Mouse (Mus musculus): ENCODE results near the gene Nptn. TPM values are rescaled to one million over a fixed set of nuclear protein-coding genes. Genes with fewer than 3 reads are reported as not detected.

The Nptn gene
- polyA plus RNA-seq, 1 experiment: 208 TPM

GRCm38 (mm10) chr9:58651993-58652392 is 70.0 kb downstream of the Nptn start:
- no peak overlapping the region for H3K27ac ChIP-seq (ENCODE audit: insufficient read depth, low read length)
- no peak overlapping the region for H3K4me3 ChIP-seq (ENCODE audit: extremely low read depth, insufficient read depth, insufficient read length)
- peaks cover 14% of the 10 kb centered on the region for H3K36me3 ChIP-seq (ENCODE audit: control insufficient read depth, insufficient read depth, low read length)
- peak in 1 of 2 experiments; percentile 50 for DNase-seq (ENCODE audit: low read depth in 1 of 2, low spot score in 2 of 2)
- H3K27me3 ChIP-seq (ENCODE audit: control insufficient read depth, insufficient read depth, low read length): no peaks in the 10 kb centered on the region
- TF ChIP-seq CTCF (IDR thresholded peaks at IDR 0.05; ENCODE audit: extremely low read depth, insufficient read depth, insufficient read length, insufficient replicate concordance): no peak
- no peak for TF ChIP-seq POLR2A (IDR thresholded peaks at IDR 0.05; ENCODE audit: low read depth, low read length)
- H3K4me1 ChIP-seq (ENCODE audit: control insufficient read depth, insufficient read depth, insufficient read length): no peaks in the 10 kb centered on the region; the same call in none of the 2 replicates
- 55% methylated on average over 4 of the region's 4 CpGs for WGBS

DNA sequence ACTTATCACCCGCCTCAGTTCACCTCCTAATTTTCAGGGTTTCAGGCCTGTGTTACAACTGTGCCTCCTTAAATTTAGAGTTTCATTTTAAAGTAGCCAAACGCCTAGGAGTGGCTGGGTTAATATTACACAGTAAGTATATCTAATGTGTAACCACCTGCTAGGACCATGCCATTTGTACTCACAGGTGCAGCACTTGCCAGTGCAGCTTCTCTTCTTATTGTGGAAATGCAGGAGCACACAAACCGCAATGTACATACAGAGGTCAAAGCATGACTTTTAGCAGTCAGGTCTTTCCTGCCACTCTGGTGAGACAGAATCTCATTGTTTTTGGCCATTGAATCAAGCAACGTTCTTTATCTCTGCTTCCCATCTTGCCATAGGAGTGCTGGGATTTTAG is 72.5 kb downstream of the Nptn start:
- Histone ChIP-seq H3K27me3 (ENCODE audit: control insufficient read depth, insufficient read depth, low read length) (no peaks in the 10 kb centered on the region), H3K27ac (ENCODE audit: insufficient read depth, low read length) (no peak overlapping the region), H3K4me1 (ENCODE audit: control insufficient read depth, insufficient read depth, insufficient read length) (peaks cover 5% of the 10 kb centered on the region), H3K36me3 (ENCODE audit: control insufficient read depth, insufficient read depth, low read length) (peaks cover 13% of the 10 kb centered on the region), H3K4me3 (ENCODE audit: extremely low read depth, insufficient read depth, insufficient read length) (no peak overlapping the region)
- DNase-seq (ENCODE audit: low read depth in 1 of 2, low spot score in 2 of 2): no peak
- TF ChIP-seq POLR2A (IDR thresholded peaks at IDR 0.05; ENCODE audit: low read depth, low read length): no peak
- TF ChIP-seq CTCF (IDR thresholded peaks at IDR 0.05; ENCODE audit: extremely low read depth, insufficient read depth, insufficient read length, insufficient replicate concordance): no peak
- WGBS: 88% methylated on average over 4 of the region's 4 CpGs

GRCm38 (mm10) chr9:58656396-58656795 is 74.4 kb downstream of the Nptn start:
- DNase-seq (ENCODE audit: low read depth in 1 of 2, low spot score in 2 of 2): peak in 1 of 2 experiments; percentile 6
- Histone ChIP-seq H3K27me3 (ENCODE audit: control insufficient read depth, insufficient read depth, low read length) (no peaks in the 10 kb centered on the region), H3K4me3 (ENCODE audit: extremely low read depth, insufficient read depth, insufficient read length) (no peak overlapping the region), H3K27ac (ENCODE audit: insufficient read depth, low read length) (no peak overlapping the region), H3K4me1 (ENCODE audit: control insufficient read depth, insufficient read depth, insufficient read length) (peaks cover 5% of the 10 kb centered on the region), H3K36me3 (ENCODE audit: control insufficient read depth, insufficient read depth, low read length) (peaks cover 8% of the 10 kb centered on the region)
- 65% methylated on average over 2 of the region's 2 CpGs for WGBS
- TF ChIP-seq CTCF (IDR thresholded peaks at IDR 0.05; ENCODE audit: extremely low read depth, insufficient read depth, insufficient read length, insufficient replicate concordance) (no peak; the same call in 1 of the 2 replicates), POLR2A (IDR thresholded peaks at IDR 0.05; ENCODE audit: low read depth, low read length) (no peak)

DNA sequence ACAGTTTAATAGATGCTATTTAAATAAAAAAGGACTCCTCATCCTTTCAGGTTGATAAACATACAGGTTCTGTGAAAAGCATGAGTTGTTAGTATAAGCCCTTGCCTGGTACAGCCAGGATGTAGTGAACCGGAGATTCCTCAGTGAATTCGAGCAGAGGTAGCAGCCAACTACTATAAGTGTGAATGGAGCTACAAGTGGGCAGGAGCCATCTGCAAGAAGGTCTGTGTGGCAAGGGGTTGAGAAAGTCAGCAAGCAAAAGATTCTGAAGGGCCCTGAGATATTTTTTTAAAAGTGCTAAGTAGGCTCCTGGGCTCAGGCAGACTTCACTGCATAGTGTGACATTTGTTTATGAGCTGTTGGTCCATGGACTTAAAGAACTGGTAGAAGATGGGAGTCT is 74.8 kb downstream of the Nptn start:
- Histone ChIP-seq H3K4me3 (ENCODE audit: extremely low read depth, insufficient read depth, insufficient read length) (no peak overlapping the region), H3K4me1 (ENCODE audit: control insufficient read depth, insufficient read depth, insufficient read length) (peaks cover 5% of the 10 kb centered on the region), H3K27ac (ENCODE audit: insufficient read depth, low read length) (peak overlapping the region; percentile 38), H3K36me3 (ENCODE audit: control insufficient read depth, insufficient read depth, low read length) (peaks cover 8% of the 10 kb centered on the region), H3K27me3 (ENCODE audit: control insufficient read depth, insufficient read depth, low read length) (no peaks in the 10 kb centered on the region)
- WGBS: 94% methylated on average over 2 of the region's 2 CpGs
- no peak for TF ChIP-seq CTCF (IDR thresholded peaks at IDR 0.05; ENCODE audit: extremely low read depth, insufficient read depth, insufficient read length, insufficient replicate concordance)
- TF ChIP-seq POLR2A (IDR thresholded peaks at IDR 0.05; ENCODE audit: low read depth, low read length): no peak
- no peak for DNase-seq (ENCODE audit: low read depth in 1 of 2, low spot score in 2 of 2)

- 25% methylated on average over 5 of the region's 5 CpGs for WGBS
- Histone ChIP-seq H3K27me3 (ENCODE audit: control insufficient read depth, insufficient read depth, low read length) (no peaks in the 10 kb centered on the region), H3K4me1 (ENCODE audit: control insufficient read depth, insufficient read depth, insufficient read length) (peaks cover 5% of the 10 kb centered on the region), H3K4me3 (ENCODE audit: extremely low read depth, insufficient read depth, insufficient read length) (no peak overlapping the region), H3K27ac (ENCODE audit: insufficient read depth, low read length) (peak overlapping the region; percentile 18), H3K36me3 (ENCODE audit: control insufficient read depth, insufficient read depth, low read length) (peaks cover 8% of the 10 kb centered on the region)
- TF ChIP-seq CTCF (IDR thresholded peaks at IDR 0.05; ENCODE audit: extremely low read depth, insufficient read depth, insufficient read length, insufficient replicate concordance): no peak
- DNase-seq (ENCODE audit: low read depth in 1 of 2, low spot score in 2 of 2): no peak
Observed at GRCm38 (mm10) chr9:58657735-58658512, 75.9 kb downstream of the Nptn start.

GRCm38 (mm10) chr9:58658596-58659309 is 76.7 kb downstream of the Nptn start:
- DNase-seq (ENCODE audit: low read depth in 1 of 2, low spot score in 2 of 2): no peak
- Histone ChIP-seq H3K27me3 (ENCODE audit: control insufficient read depth, insufficient read depth, low read length) (no peaks in the 10 kb centered on the region), H3K27ac (ENCODE audit: insufficient read depth, low read length) (no peak overlapping the region), H3K36me3 (ENCODE audit: control insufficient read depth, insufficient read depth, low read length) (peaks cover 6% of the 10 kb centered on the region), H3K4me3 (ENCODE audit: extremely low read depth, insufficient read depth, insufficient read length) (no peak overlapping the region), H3K4me1 (ENCODE audit: control insufficient read depth, insufficient read depth, insufficient read length) (peaks cover 5% of the 10 kb centered on the region)
- 77% methylated on average over 4 of the region's 4 CpGs for WGBS
- no peak for TF ChIP-seq POLR2A (IDR thresholded peaks at IDR 0.05; ENCODE audit: low read depth, low read length)
- TF ChIP-seq CTCF (IDR thresholded peaks at IDR 0.05; ENCODE audit: extremely low read depth, insufficient read depth, insufficient read length, insufficient replicate concordance): no peak

All from spleen, adult 2 months (tissue).